Mouse (Mus musculus) intestine, embryonic 16.5 days (tissue): ENCODE measurements around the gene Hoxd12. TPM values are rescaled to one million over a fixed set of nuclear protein-coding genes. Genes with fewer than 3 reads are reported as not detected.

Experiments used
- ATAC-seq: fragments of 200-750 bp; cut with Nextera tagmentation; 2 replicates; pipeline ENCODE4 v1.8.0; 2017; ENCODE audit warnings: moderate TSS enrichment, moderate library complexity
- H3K27ac ChIP-seq: fragments of 300-500 bp; sonication (generic); 2 replicates; pipeline ENCODE4 v1.5.1; 2014; ENCODE audit warnings: mild to moderate bottlenecking, low read length
- H3K27me3 ChIP-seq: fragments of 300-500 bp; sonication (generic); replicated peaks from 2 replicates; pipeline ENCODE4 v1.6.1; 2014; ENCODE audit warnings: low read length, control low read depth, mixed read lengths; ENCODE audit not compliant: control insufficient read depth, insufficient read depth
- H3K36me3 ChIP-seq: fragments of 300-500 bp; sonication (generic); 2 replicates; pipeline ENCODE4 v1.6.1; 2014; ENCODE audit warnings: low read length, control low read depth; ENCODE audit not compliant: control insufficient read depth, insufficient read depth
- H3K4me1 ChIP-seq: fragments of 300-500 bp; sonication (generic); 2 replicates; pipeline ENCODE4 v1.6.1; 2014; ENCODE audit warnings: low read length, control low read depth, mixed read lengths; ENCODE audit not compliant: control insufficient read depth, insufficient read depth
- H3K4me2 ChIP-seq: fragments of 300-500 bp; sonication (generic); 2 replicates; pipeline ENCODE4 v1.6.1; 2014; ENCODE audit warnings: low read depth, low read length, control low read depth
- H3K4me3 ChIP-seq: fragments of 300-500 bp; sonication (generic); 2 replicates; pipeline ENCODE4 v1.5.1; 2014; ENCODE audit warnings: mild to moderate bottlenecking, low read length
- H3K9ac ChIP-seq: fragments of 300-500 bp; sonication (generic); 2 replicates; pipeline ENCODE4 v1.6.1; 2014; ENCODE audit warnings: low read depth, low read length
- H3K9me3 ChIP-seq: fragments of 300-500 bp; sonication (generic); 2 replicates; pipeline ENCODE4 v1.6.1; 2016; ENCODE audit warnings: low read length, control low read depth; ENCODE audit not compliant: control insufficient read depth
- WGBS: fragments of 180-500 bp; shearing (Covaris S2); extraction: QIAGEN DNeasy Blood & Tissue Kit; methylation state at CpG from one replicate; pipeline ENCODE4 v1.1.7; 2014; 5-methylcytosine and 5-hydroxymethylcytosine counted together
- polyA plus RNA-seq: library from polyadenylated mRNA; unstranded; fragments of >200 nt; fragmentation: Nextera tagmentation; extraction: Ambion mirVana; gene quantifications from 2 replicates; pipeline ENCODE4 v1.2.1, GENCODE M21; 2015

Hoxd12 gene
- polyA plus RNA-seq, 1 experiment from 2014 or later: 0.60 TPM

DNA sequence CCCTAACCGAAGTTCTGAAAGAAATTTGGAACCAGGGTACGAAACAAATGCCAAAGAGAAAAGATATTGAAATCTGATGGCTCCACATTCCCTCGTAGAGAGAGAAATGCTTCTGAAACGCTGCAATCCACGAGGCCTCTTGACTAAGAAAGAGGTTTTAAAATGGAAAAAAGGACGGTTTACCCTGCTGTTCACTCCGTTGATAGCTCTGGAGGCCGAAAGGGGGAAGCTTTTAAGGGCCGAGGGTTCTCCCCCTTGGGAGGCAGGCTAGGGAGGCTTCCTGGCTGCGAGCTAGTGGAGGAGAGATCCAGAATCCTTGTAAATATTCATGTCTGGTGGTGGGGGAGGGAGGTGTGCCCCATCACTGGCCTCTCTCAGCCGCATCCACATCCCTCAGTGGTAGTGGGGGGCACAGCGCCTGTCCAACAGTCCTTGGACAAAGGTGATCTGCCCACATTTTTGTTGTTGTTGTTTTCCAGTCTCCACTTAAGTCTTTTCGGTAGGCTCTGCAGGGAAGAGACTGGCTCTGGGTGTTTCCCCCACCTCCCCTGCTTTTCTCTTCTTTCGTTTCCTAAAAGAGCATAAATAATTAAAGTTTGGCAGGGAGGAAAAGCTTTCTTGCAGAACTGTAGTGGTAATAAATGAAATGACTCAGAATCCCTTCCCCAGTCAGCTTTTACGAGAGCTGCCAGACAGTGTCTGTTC lies 4.2 kb downstream of the Hoxd12 start, which contains the start of gene Hoxd11:
Gene Hoxd11, plus strand, starts transcription at position 667 of the 705 bp plus-strand sequence.
- ATAC-seq: no peak
- H3K9me3 ChIP-seq: no peaks in the 10 kb centered on the region
- H3K4me2 ChIP-seq: no peak within 1 kb of the TSS
- WGBS: 2% methylated on average over 15 of the region's 15 CpGs
- peak within 1 kb of the TSS; percentile 3; the same call in 1 of the 2 replicates for H3K4me3 ChIP-seq
- H3K27me3 ChIP-seq: peaks cover 96% of the 10 kb centered on the region
- peaks cover 12% of the 10 kb centered on the region for H3K4me1 ChIP-seq
- H3K36me3 ChIP-seq: no peaks in the 10 kb centered on the region
- H3K27ac ChIP-seq: no peak within 1 kb of the TSS
- no peak within 1 kb of the TSS for H3K9ac ChIP-seq

GRCm38 (mm10) chr2:74679596-74679971 lies 4.8 kb downstream of the Hoxd12 start:
- H3K27me3 ChIP-seq: peaks cover 95% of the 10 kb centered on the region

DNA sequence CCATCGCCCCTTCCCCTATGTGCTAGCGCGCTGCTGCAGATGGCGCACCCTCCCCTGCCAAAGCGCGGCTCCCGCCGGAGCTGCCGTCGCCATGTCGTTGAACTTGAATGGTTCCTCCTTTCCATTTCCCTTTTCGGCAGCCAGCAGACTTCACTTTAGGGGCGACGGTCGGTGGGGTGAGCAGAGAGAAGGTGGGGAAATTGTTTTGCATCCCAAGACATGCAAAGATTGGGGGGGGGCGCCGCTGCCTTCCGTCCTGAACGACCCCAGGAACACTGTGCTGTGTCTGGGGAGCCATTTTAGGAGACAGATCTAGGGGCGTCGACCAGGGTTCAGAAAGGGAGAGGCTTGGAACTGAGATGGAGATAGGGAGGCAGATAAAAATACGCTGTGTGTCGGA lies 5.2 kb downstream of the Hoxd12 start:
- no peak overlapping the region for H3K9ac ChIP-seq
- H3K27me3 ChIP-seq: peaks cover 93% of the 10 kb centered on the region
- no peak overlapping the region for H3K4me2 ChIP-seq
- peaks cover 12% of the 10 kb centered on the region for H3K4me1 ChIP-seq
- no peaks in the 10 kb centered on the region for H3K36me3 ChIP-seq
- 2% methylated on average over 23 of the region's 23 CpGs for WGBS
- H3K9me3 ChIP-seq: no peaks in the 10 kb centered on the region
- no peak for ATAC-seq
- peak overlapping the region; percentile 3; the same call in 1 of the 2 replicates for H3K4me3 ChIP-seq
- no peak overlapping the region for H3K27ac ChIP-seq

More at GRCm38 (mm10) chr2:74679596-74679971, 4.8 kb downstream of the Hoxd12 start:
- no peak overlapping the region for H3K4me2 ChIP-seq
- no peak for ATAC-seq
- H3K36me3 ChIP-seq: no peaks in the 10 kb centered on the region
- no peaks in the 10 kb centered on the region for H3K9me3 ChIP-seq
- H3K4me1 ChIP-seq: peaks cover 12% of the 10 kb centered on the region
- H3K9ac ChIP-seq: no peak overlapping the region
- peak overlapping the region; percentile 3; the same call in 1 of the 2 replicates for H3K4me3 ChIP-seq
- under 1% methylated on average over 26 of the region's 26 CpGs for WGBS
- H3K27ac ChIP-seq: no peak overlapping the region

DNA sequence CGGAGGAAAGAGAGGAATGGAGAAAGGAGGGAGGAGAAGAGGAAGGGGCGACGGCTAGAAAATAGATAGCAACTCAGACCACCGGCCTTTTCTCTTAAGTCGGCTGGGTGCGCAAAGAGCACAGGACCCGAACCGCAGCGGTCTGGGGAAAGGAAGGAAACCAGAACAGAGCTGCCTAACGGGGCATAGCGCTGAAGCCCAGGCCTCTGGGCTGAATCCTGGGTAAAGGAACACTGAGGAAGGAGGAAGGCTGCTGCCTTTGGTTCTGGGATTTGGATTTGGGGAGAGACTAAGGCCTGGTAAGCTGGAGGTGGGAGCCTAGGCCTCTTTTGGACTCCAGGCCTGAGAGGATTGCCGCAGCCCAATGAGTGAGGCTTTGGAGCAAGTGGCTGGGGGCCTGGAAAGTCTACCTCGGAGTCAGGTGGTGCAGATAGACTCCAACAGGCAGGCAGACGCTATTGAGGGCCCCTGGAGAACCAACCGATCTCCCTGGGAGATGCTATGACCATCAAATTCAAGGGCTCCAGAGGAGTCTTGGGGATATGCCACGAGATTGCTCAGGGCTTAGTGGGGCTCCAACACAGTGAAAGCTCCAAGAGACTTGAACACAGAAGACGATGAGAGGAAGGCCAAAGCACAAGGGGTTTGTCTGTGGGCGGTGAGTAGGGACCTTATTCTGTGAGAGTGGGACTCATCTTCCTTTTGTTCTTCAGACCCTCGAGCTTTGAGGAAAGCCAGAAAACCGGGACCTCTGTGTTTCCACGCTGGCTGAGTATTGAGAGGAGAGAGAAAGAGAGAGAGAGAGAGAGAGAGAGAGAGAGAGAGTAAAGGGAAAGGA lies 6.0 kb downstream of the Hoxd12 start:
- Histone ChIP-seq H3K9me3 (no peaks in the 10 kb centered on the region), H3K27me3 (peaks cover 91% of the 10 kb centered on the region), H3K4me1 (peaks cover 12% of the 10 kb centered on the region), H3K27ac (no peak overlapping the region), H3K9ac (no peak overlapping the region), H3K4me2 (no peak overlapping the region), H3K4me3 (peak overlapping the region; percentile 34; the same call in 1 of the 2 replicates), H3K36me3 (no peaks in the 10 kb centered on the region)
- WGBS: 3% methylated on average over 21 of the region's 21 CpGs
- no peak for ATAC-seq

GRCm38 (mm10) chr2:74681594-74682531 lies 7.0 kb downstream of the Hoxd12 start:
- under 1% methylated on average over 74 of the region's 78 CpGs for WGBS
- peaks cover 86% of the 10 kb centered on the region for H3K27me3 ChIP-seq
- H3K36me3 ChIP-seq: no peaks in the 10 kb centered on the region
- peak overlapping the region; percentile 42 for H3K4me2 ChIP-seq
- no peak overlapping the region for H3K27ac ChIP-seq
- H3K9me3 ChIP-seq: no peaks in the 10 kb centered on the region
- H3K4me1 ChIP-seq: peaks cover 12% of the 10 kb centered on the region
- H3K9ac ChIP-seq: 0 out of 2 replicates have a peak overlapping the region, but pooled peaks have one; percentile 10
- peak overlapping the region; percentile 34 for H3K4me3 ChIP-seq
- peak; percentile 59 for ATAC-seq

DNA sequence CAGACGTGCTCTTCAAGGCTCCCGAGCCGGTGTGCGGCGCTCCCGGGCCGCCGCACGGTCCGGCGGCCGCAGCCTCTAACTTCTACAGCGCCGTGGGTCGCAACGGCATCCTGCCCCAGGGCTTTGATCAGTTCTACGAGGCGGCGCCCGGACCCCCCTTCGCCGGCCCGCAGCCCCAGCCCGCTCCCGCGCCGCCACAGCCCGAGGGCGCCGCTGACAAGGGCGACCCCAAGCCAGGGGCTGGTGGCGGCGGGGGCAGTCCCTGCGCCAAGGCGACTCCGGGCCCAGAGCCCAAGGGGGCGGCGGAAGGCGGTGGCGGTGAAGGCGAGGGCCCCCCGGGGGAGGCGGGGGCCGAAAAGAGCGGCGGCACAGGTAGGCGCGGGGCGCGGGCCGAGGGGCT lies 8.0 kb downstream of the Hoxd12 start:
- H3K27me3 ChIP-seq: peaks cover 88% of the 10 kb centered on the region
- H3K4me1 ChIP-seq: peaks cover 12% of the 10 kb centered on the region
- no peaks in the 10 kb centered on the region for H3K36me3 ChIP-seq
- H3K4me2 ChIP-seq: peak overlapping the region; percentile 42
- H3K9me3 ChIP-seq: no peaks in the 10 kb centered on the region
- peak overlapping the region; percentile 34 for H3K4me3 ChIP-seq
- under 1% methylated on average over 48 of the region's 51 CpGs for WGBS
- H3K27ac ChIP-seq: no peak overlapping the region
- 0 out of 2 replicates have a peak, but pooled peaks have one; percentile 10 for ATAC-seq
- H3K9ac ChIP-seq: peak overlapping the region; percentile 43; the same call in 1 of the 2 replicates

DNA sequence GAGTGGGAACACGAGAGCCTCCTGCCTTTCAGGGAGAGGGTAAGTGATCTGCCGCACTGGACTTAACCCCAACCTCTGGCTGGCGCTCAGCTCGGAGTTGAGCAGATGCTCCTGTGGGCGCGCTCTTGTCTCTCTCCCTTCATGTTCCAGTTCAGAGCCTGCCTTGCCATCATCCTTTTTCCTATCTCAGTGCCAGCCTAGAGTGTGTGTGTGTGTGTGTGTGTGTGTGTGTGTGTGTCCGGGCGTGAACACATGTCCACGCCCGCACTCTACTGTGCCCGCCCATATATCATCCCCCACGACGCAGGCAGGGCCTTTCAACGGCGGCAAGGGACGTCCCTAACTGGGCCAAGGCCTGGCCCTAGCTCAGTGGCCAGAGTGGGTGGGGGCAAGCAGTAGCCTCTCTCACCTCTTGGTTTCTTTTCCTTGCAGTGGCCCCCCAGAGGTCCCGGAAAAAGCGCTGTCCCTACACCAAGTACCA lies 8.7 kb downstream of the Hoxd12 start:
- Histone ChIP-seq H3K4me1 (peaks cover 12% of the 10 kb centered on the region), H3K27me3 (peaks cover 87% of the 10 kb centered on the region), H3K4me2 (no peak overlapping the region), H3K36me3 (no peaks in the 10 kb centered on the region), H3K9ac (no peak overlapping the region), H3K27ac (no peak overlapping the region), H3K9me3 (no peaks in the 10 kb centered on the region), H3K4me3 (peak overlapping the region; percentile 34)
- WGBS: 3% methylated on average over 18 of the region's 18 CpGs
- ATAC-seq: peak; percentile 31; the same call in 1 of the 2 replicates

- no peak overlapping the region for H3K9ac ChIP-seq
Measured at GRCm38 (mm10) chr2:74684106-74684505, 9.3 kb downstream of the Hoxd12 start.

More at GRCm38 (mm10) chr2:74684106-74684505, 9.3 kb downstream of the Hoxd12 start:
- Histone ChIP-seq H3K4me1 (peaks cover 12% of the 10 kb centered on the region), H3K36me3 (no peaks in the 10 kb centered on the region), H3K4me2 (no peak overlapping the region), H3K9me3 (no peaks in the 10 kb centered on the region), H3K27me3 (peaks cover 87% of the 10 kb centered on the region), H3K27ac (no peak overlapping the region), H3K4me3 (peak overlapping the region; percentile 19)
- 2% methylated on average over 12 of the region's 12 CpGs for WGBS
- ATAC-seq: no peak
